ENCODE assay signal across 8 mouse cellular contexts in genomic region chr15:89178954-89179629, GRCm38 (mm10). TPM values are rescaled to one million over a fixed set of nuclear protein-coding genes. Genes with fewer than 3 reads are reported as not detected.
DNase-seq lines count a peak whose midpoint lies in the region; ATAC-seq lines count a peak whose summit lies in the region.

No protein-coding gene starts in this region.

- H3K9ac ChIP-seq in intestine, embryonic 14.5 days (ENCODE audit: low read length) = peak overlapping the region; percentile 76
- H3K9ac ChIP-seq in liver, embryonic 15.5 days = no peak overlapping the region
- peak overlapping the region; percentile 96 for H3K9ac ChIP-seq in neural tube, embryonic 12.5 days

- ATAC-seq in intestine, embryonic 14.5 days (replicated peaks; ENCODE audit: low FRiP score, low TSS enrichment, low read depth) = peak; percentile 66
- 0 out of 2 replicates have a peak, but pooled peaks have one; percentile 9 for ATAC-seq in liver, embryonic 15.5 days (ENCODE audit: insufficient read depth)
- ATAC-seq in neural tube, embryonic 12.5 days (ENCODE audit: low FRiP score, low read depth) = no peak

- peak overlapping the region; percentile 63 for H3K4me2 ChIP-seq in intestine, embryonic 14.5 days (ENCODE audit: low read length)
- peak overlapping the region; percentile 64 for H3K4me2 ChIP-seq in liver, embryonic 15.5 days
- peak overlapping the region; percentile 89 for H3K4me2 ChIP-seq in neural tube, embryonic 12.5 days (replicated peaks)

- H3K36me3 ChIP-seq in intestine, embryonic 14.5 days (ENCODE audit: control insufficient read depth, insufficient read depth, low read length) = no peaks in the 10 kb centered on the region
- no peaks in the 10 kb centered on the region for H3K36me3 ChIP-seq in liver, embryonic 15.5 days (replicated peaks)
- no peaks in the 10 kb centered on the region for H3K36me3 ChIP-seq in neural tube, embryonic 12.5 days

- H3K4me1 ChIP-seq in intestine, embryonic 14.5 days (replicated peaks; ENCODE audit: control insufficient read depth, insufficient read depth, low read length) = peaks cover 59% of the 10 kb centered on the region
- peaks cover 64% of the 10 kb centered on the region for H3K4me1 ChIP-seq in liver, embryonic 15.5 days (replicated peaks)
- H3K4me1 ChIP-seq in neural tube, embryonic 12.5 days = peaks cover 62% of the 10 kb centered on the region

- intact Hi-C loops in gastrocnemius, postnatal 36 days (cut with DNase I) = loop anchor here (5.0 kb wide), 1 partner anchor 37 kb away; the partner anchor contains the start of gene Mapk12

- DNase-seq in right cerebral cortex, postnatal 10 days (ENCODE audit: low spot score in 2 of 2) = peak; percentile 69 to 73
- no peak for DNase-seq in right cerebral cortex, postnatal 25 days
- peak; percentile 58 to 65 for DNase-seq in cerebellum, postnatal 36 days
- peak; percentile 58 to 66 for DNase-seq in gastrocnemius, postnatal 36 days
- DNase-seq in intestine, embryonic 14.5 days (ENCODE audit: low spot score) = peak; percentile 86
- DNase-seq in urinary bladder, postnatal 4 days (ENCODE audit: low spot score in 2 of 2) = peak; percentile 82 to 83

- WGBS in intestine, embryonic 14.5 days = 2% methylated on average over 16 of the region's 16 CpGs
- WGBS in liver, embryonic 15.5 days (ENCODE audit: insufficient replicate concordance) = 15% methylated on average over 16 of the region's 16 CpGs
- 7% methylated on average over 16 of the region's 16 CpGs for WGBS in neural tube, embryonic 12.5 days

- no peaks in the 10 kb centered on the region for H3K27me3 ChIP-seq in intestine, embryonic 14.5 days (replicated peaks; ENCODE audit: control insufficient read depth, insufficient read depth, low read length)
- H3K27me3 ChIP-seq in liver, embryonic 15.5 days = peaks cover 93% of the 10 kb centered on the region
- H3K27me3 ChIP-seq in neural tube, embryonic 12.5 days (replicated peaks) = 0 out of 2 replicates have a peak, but pooled peaks cover 6% of the 10 kb centered on the region

- H3K9me3 ChIP-seq in intestine, embryonic 14.5 days (ENCODE audit: control insufficient read depth, low read length) = no peaks in the 10 kb centered on the region
- no peaks in the 10 kb centered on the region for H3K9me3 ChIP-seq in liver, embryonic 15.5 days (replicated peaks)
- no peaks in the 10 kb centered on the region for H3K9me3 ChIP-seq in neural tube, embryonic 12.5 days

- peak overlapping the region; percentile 72 for H3K4me3 ChIP-seq in intestine, embryonic 14.5 days (ENCODE audit: low read depth, low read length)
- peak overlapping the region; percentile 59 for H3K4me3 ChIP-seq in liver, embryonic 15.5 days (replicated peaks)
- H3K4me3 ChIP-seq in neural tube, embryonic 12.5 days = peak overlapping the region; percentile 83

- H3K27ac ChIP-seq in intestine, embryonic 14.5 days (ENCODE audit: low read depth) = peak overlapping the region; percentile 88
- peak overlapping the region; percentile 83 for H3K27ac ChIP-seq in liver, embryonic 15.5 days (replicated peaks)
- H3K27ac ChIP-seq in neural tube, embryonic 12.5 days = no peak overlapping the region

RNA-seq across cellular contexts. Expression of gene Plxnb2, which starts 1.5 kb away (rescaled TPM):
- 1 to 10 TPM; 8.9 to 9.6 TPM for total RNA-seq in gastrocnemius, postnatal 36 days (2021)
- 149 and 150 TPM in 2 replicates for polyA plus RNA-seq in intestine, embryonic 14.5 days (2014; fragmentation: Nextera tagmentation; extraction: Ambion mirVana)
- 22.3 and 30.1 TPM in 2 replicates for polyA plus RNA-seq in liver, embryonic 15.5 days (2015; fragmentation: Nextera tagmentation; extraction: Ambion mirVana)
- 123 and 126 TPM in 2 replicates for polyA plus RNA-seq in neural tube, embryonic 12.5 days (2016; fragmentation: Nextera tagmentation; extraction: Ambion mirVana)

RNA-seq across cellular contexts. Expression of gene Dennd6b, which starts 17.2 kb away (rescaled TPM):
- total RNA-seq in gastrocnemius, postnatal 36 days (2021) = 1 to 10 TPM; 7.6 to 9.0 TPM
- polyA plus RNA-seq in intestine, embryonic 14.5 days (2014; fragmentation: Nextera tagmentation; extraction: Ambion mirVana) = 13.9 and 16.2 TPM in 2 replicates
- 3.3 and 3.5 TPM in 2 replicates for polyA plus RNA-seq in liver, embryonic 15.5 days (2015; fragmentation: Nextera tagmentation; extraction: Ambion mirVana)
- polyA plus RNA-seq in neural tube, embryonic 12.5 days (2016; fragmentation: Nextera tagmentation; extraction: Ambion mirVana) = 55.5 and 62.6 TPM in 2 replicates

RNA-seq across cellular contexts. Expression of gene Mapk11, which starts 29.7 kb away (rescaled TPM):
- 1 to 10 TPM in 1 of 2 experiments, under 1 TPM in 1; 0.79 to 1.1 TPM for total RNA-seq in gastrocnemius, postnatal 36 days (2021)
- polyA plus RNA-seq in intestine, embryonic 14.5 days (2014; fragmentation: Nextera tagmentation; extraction: Ambion mirVana) = 7.4 and 7.8 TPM in 2 replicates
- polyA plus RNA-seq in liver, embryonic 15.5 days (2015; fragmentation: Nextera tagmentation; extraction: Ambion mirVana) = 0.44 and 0.68 TPM in 2 replicates
- polyA plus RNA-seq in neural tube, embryonic 12.5 days (2016; fragmentation: Nextera tagmentation; extraction: Ambion mirVana) = 45.7 and 46.6 TPM in 2 replicates

RNA-seq across cellular contexts. Expression of gene Ppp6r2, which starts 32.3 kb away (rescaled TPM):
- 10 to 100 TPM; 81.0 to 85.9 TPM for total RNA-seq in gastrocnemius, postnatal 36 days (2021)
- polyA plus RNA-seq in intestine, embryonic 14.5 days (2014; fragmentation: Nextera tagmentation; extraction: Ambion mirVana) = 26.9 and 29.6 TPM in 2 replicates
- 14.9 and 16.3 TPM in 2 replicates for polyA plus RNA-seq in liver, embryonic 15.5 days (2015; fragmentation: Nextera tagmentation; extraction: Ambion mirVana)
- polyA plus RNA-seq in neural tube, embryonic 12.5 days (2016; fragmentation: Nextera tagmentation; extraction: Ambion mirVana) = 56.9 and 69.7 TPM in 2 replicates

RNA-seq across cellular contexts. Expression of gene Mapk12, which starts 38.6 kb away (rescaled TPM):
- total RNA-seq in gastrocnemius, postnatal 36 days (2021) = 100 to 1,000 TPM; 131 to 136 TPM
- polyA plus RNA-seq in intestine, embryonic 14.5 days (2014; fragmentation: Nextera tagmentation; extraction: Ambion mirVana) = 4.5 and 5.1 TPM in 2 replicates
- 1.4 and 1.5 TPM in 2 replicates for polyA plus RNA-seq in liver, embryonic 15.5 days (2015; fragmentation: Nextera tagmentation; extraction: Ambion mirVana)
- 11.7 and 13.4 TPM in 2 replicates for polyA plus RNA-seq in neural tube, embryonic 12.5 days (2016; fragmentation: Nextera tagmentation; extraction: Ambion mirVana)
